Mouse (Mus musculus): ENCODE results near the gene Hlcs. TPM values are rescaled to one million over a fixed set of nuclear protein-coding genes. Genes with fewer than 3 reads are reported as not detected.

Gene Hlcs
- polyA plus RNA-seq, 1 experiment from 2014 or later: 12.5 TPM

DNA sequence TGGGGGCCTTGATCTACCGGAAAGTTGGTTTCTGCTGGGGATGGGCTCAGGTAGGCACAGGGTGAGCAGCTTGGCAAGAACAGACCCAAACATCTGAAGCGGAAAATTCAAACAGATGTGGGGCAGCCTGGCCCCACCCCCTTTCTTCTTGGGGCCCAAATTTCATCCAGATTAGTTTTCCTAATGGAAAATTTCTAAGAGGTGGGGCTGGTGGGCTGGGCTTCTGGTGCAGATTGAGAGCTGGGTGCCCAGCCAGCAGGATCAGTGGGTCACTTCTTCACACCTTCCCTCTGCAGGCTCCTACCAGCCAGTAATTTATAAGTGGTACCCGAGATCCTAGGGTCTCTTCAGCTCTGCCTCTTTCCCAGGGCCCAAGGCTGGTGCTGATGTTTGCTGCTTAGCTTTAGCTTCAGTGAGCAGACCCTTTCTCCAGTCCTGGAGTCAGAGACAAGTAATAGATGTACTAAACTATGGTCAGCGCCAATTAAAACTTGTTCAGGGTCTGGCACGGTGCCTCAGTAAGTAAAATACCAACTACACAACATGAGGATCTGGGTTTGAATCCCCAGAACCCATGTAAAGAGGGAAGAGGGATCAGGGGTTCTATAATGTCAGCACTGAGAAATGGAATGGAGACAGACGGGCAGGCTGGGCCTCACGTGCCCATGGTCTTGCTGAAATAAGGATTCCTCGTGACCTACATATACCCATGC lies 231.2 kb downstream of the Hlcs start:
- Histone ChIP-seq H3K36me3 (ENCODE audit: control insufficient read depth, insufficient read depth, low read length) (no peaks in the 10 kb centered on the region), H3K9me3 (ENCODE audit: control insufficient read depth, low read length) (no peaks in the 10 kb centered on the region), H3K9ac (ENCODE audit: low read depth, low read length) (no peak overlapping the region), H3K4me3 (ENCODE audit: low read length) (no peak overlapping the region), H3K27ac (ENCODE audit: low read depth, low read length) (no peak overlapping the region), H3K27me3 (ENCODE audit: control insufficient read depth, insufficient read depth, low read length) (peaks cover 95% of the 10 kb centered on the region), H3K4me2 (replicated peaks; ENCODE audit: low read depth, low read length) (no peak overlapping the region), H3K4me1 (ENCODE audit: control insufficient read depth, insufficient read depth, low read length) (peaks cover 12% of the 10 kb centered on the region; the same call in 1 of the 2 replicates)
- ATAC-seq (ENCODE audit: low FRiP score, low TSS enrichment): no peak
- 4% methylated on average over 8 of the region's 8 CpGs for WGBS

DNA sequence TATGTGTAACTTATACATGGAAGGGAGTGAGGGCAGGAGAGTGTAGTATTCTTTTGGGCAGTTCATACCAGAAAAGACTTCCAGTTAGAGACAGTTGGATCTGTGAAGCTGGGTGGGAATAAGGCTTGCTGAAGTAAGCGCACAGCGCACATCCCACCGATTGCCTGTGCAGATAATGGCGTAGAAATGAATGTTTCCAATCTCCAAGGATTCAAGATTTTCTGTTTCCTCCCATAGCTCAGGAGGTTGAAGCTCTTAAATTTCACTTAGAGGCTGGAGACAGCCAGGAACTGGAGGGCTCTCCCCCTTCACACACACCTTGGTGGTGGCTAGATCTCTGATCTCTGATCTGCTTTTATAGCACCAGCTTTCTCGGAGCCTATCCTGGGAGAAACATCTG lies 231.8 kb downstream of the Hlcs start:
- whole genome bisulfite sequencing: 14% methylated on average over 5 of the region's 5 CpGs
- Histone ChIP-seq H3K27ac (ENCODE audit: low read depth, low read length) (no peak overlapping the region), H3K9ac (ENCODE audit: low read depth, low read length) (no peak overlapping the region), H3K9me3 (ENCODE audit: control insufficient read depth, low read length) (no peaks in the 10 kb centered on the region), H3K4me3 (ENCODE audit: low read length) (no peak overlapping the region), H3K4me2 (replicated peaks; ENCODE audit: low read depth, low read length) (no peak overlapping the region), H3K4me1 (ENCODE audit: control insufficient read depth, insufficient read depth, low read length) (peaks cover 12% of the 10 kb centered on the region; the same call in 1 of the 2 replicates), H3K36me3 (ENCODE audit: control insufficient read depth, insufficient read depth, low read length) (no peaks in the 10 kb centered on the region), H3K27me3 (ENCODE audit: control insufficient read depth, insufficient read depth, low read length) (peaks cover 94% of the 10 kb centered on the region)
- no peak for ATAC-seq (ENCODE audit: low FRiP score, low TSS enrichment)

DNA sequence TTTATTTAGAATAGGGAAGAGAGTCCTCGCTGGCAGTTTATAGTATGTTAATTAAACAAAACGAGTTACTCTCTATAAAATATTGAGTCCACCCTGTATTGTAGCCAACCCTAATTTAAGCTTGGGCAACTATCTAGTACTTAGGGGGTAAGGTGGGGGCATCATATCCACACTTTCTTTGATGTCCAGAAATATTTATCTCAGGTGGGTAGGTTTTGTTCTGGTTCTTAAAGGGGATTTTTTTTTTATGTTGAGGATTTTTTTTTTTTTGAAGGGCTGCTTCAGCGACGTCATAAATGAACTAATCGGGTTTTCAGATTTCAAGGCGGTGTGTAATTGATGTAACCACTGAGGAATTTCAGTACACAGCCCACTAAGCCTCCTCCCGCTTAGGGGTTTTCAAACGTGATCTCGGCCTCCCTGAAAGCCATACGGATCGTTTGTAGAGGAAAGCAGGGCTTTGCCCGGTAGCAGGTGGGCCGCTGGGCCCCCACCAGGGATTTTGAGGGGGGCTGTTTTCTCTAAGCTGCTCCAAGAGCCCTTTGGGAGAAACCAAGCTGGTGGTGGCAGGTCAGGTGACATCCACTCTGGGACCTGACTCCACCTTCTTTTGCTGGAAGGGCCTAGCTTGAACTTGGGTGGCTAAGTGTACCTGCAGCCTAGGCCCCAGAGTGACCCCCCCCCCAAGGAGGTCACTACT lies 233.4 kb downstream of the Hlcs start:
- Histone ChIP-seq H3K4me3 (ENCODE audit: low read length) (no peak overlapping the region), H3K9ac (ENCODE audit: low read depth, low read length) (no peak overlapping the region), H3K27ac (ENCODE audit: low read depth, low read length) (no peak overlapping the region), H3K4me2 (replicated peaks; ENCODE audit: low read depth, low read length) (no peak overlapping the region), H3K27me3 (ENCODE audit: control insufficient read depth, insufficient read depth, low read length) (peaks cover 95% of the 10 kb centered on the region), H3K36me3 (ENCODE audit: control insufficient read depth, insufficient read depth, low read length) (no peaks in the 10 kb centered on the region), H3K9me3 (ENCODE audit: control insufficient read depth, low read length) (no peaks in the 10 kb centered on the region), H3K4me1 (ENCODE audit: control insufficient read depth, insufficient read depth, low read length) (peaks cover 4% of the 10 kb centered on the region; the same call in 1 of the 2 replicates)
- no peak for ATAC-seq (ENCODE audit: low FRiP score, low TSS enrichment)
- 4% methylated on average over 13 of the region's 13 CpGs for WGBS

DNA sequence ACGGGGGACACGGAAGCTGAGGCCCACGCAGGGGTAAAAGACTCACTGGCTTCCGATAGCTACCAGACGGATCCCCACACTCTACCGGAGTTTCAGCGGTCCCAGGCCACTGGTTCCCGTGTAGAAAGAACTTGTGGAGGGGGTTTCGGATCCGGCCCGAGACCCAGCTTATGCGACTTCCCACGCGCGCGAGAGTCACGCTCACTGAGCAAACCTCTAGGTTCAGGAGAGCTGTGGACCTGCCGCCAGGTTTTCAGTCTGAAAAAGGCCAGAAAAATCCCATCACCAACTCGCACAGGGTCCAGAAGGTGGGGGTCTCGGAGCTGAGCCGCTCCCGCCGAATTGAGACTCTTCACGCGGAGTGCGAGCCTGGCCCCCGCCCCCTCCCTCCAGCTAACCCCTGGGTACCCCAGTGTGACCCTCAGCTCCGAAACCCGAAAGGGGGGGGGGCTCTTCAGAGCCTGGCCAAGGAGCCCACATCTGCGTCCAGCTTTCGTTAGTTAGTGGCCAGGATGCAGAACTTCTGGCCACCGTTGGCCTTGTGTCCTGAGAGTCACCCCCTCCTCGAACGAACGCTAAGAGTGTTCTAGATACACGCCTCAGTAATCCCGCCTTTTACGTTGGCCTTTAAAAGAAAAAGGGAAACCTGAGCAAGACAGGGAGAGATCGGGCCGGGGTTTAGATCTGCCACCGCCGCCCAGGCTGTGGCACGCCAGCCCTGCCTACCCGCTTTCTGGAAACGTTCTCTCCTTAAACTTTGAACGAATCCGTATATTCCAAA lies 234.1 kb downstream of the Hlcs start:
- H3K4me1 ChIP-seq (ENCODE audit: control insufficient read depth, insufficient read depth, low read length): no peaks in the 10 kb centered on the region
- ATAC-seq (ENCODE audit: low FRiP score, low TSS enrichment): no peak
- no peak overlapping the region for H3K27ac ChIP-seq (ENCODE audit: low read depth, low read length)
- no peak overlapping the region for H3K4me2 ChIP-seq (replicated peaks; ENCODE audit: low read depth, low read length)
- no peaks in the 10 kb centered on the region for H3K9me3 ChIP-seq (ENCODE audit: control insufficient read depth, low read length)
- WGBS: under 1% methylated on average over 47 of the region's 47 CpGs
- no peak overlapping the region for H3K9ac ChIP-seq (ENCODE audit: low read depth, low read length)
- peaks cover 88% of the 10 kb centered on the region for H3K27me3 ChIP-seq (ENCODE audit: control insufficient read depth, insufficient read depth, low read length)
- H3K4me3 ChIP-seq (ENCODE audit: low read length): 0 out of 2 replicates have a peak overlapping the region, but pooled peaks have one; percentile 17
- no peaks in the 10 kb centered on the region for H3K36me3 ChIP-seq (ENCODE audit: control insufficient read depth, insufficient read depth, low read length)

Small RNA genes lying within 50 kb of the gene (microRNA-seq; reads per million reads assigned to microRNA genes)
- not detected for gene Gm23062

Other genes with a start within 250 kb of the Hlcs start
- gene Sim2, start 228.6 kb downstream of the Hlcs start, polyA plus RNA-seq (2014; fragmentation: Nextera tagmentation; extraction: Ambion mirVana): 2.2 and 2.5 TPM in 2 replicates
- gene Ripply3, start 14.8 kb upstream of the Hlcs start, polyA plus RNA-seq (2014; fragmentation: Nextera tagmentation; extraction: Ambion mirVana): 14.6 and 15.3 TPM in 2 replicates
- 212 and 269 TPM in 2 replicates for gene Ttc3, start 57.0 kb upstream of the Hlcs start, polyA plus RNA-seq (2014; fragmentation: Nextera tagmentation; extraction: Ambion mirVana)
- 85.6 and 162 TPM in 2 replicates for gene Pigp, start 58.3 kb upstream of the Hlcs start, polyA plus RNA-seq (2014; fragmentation: Nextera tagmentation; extraction: Ambion mirVana)
- gene Vps26c, start 213.3 kb upstream of the Hlcs start, polyA plus RNA-seq (2014; fragmentation: Nextera tagmentation; extraction: Ambion mirVana): 45.1 and 59.2 TPM in 2 replicates

Measured in kidney, embryonic 14.5 days (tissue).